Mouse (Mus musculus) hindbrain, embryonic 11.5 days (tissue): ENCODE data around the gene Hs6st3. TPM values are rescaled to one million over a fixed set of nuclear protein-coding genes. Genes with fewer than 3 reads are reported as not detected.
"Not testable (repeated sequence)": the region's sequence is repeated elsewhere in the genome, so short reads cannot be mapped to it uniquely, and the experiment has no call there.

Experiments used
- ATAC-seq: fragments of 200-750 bp; cut with Nextera tagmentation; 2 replicates; pipeline ENCODE4 v1.8.0; 2017; ENCODE audit warnings: mild to moderate bottlenecking, moderate TSS enrichment, moderate library complexity; ENCODE audit not compliant: low FRiP score
- DNase-seq: peaks from one replicate; pipeline ENCODE4 v3.0.0-alpha.2; 2015; ENCODE audit warnings: low spot score
- H3K27ac ChIP-seq: fragments of 300-500 bp; sonication (generic); 2 replicates; pipeline ENCODE4 v1.5.1; 2014; ENCODE audit warnings: mild to moderate bottlenecking, low read depth, low read length
- H3K27me3 ChIP-seq: fragments of 300-500 bp; sonication (generic); 2 replicates; pipeline ENCODE4 v1.6.1; 2014; ENCODE audit warnings: mild to moderate bottlenecking, low read length, moderate library complexity, mixed read lengths; ENCODE audit not compliant: control insufficient read depth, insufficient read depth
- H3K36me3 ChIP-seq: fragments of 300-500 bp; sonication (generic); 2 replicates; pipeline ENCODE4 v1.6.1; 2014; ENCODE audit warnings: mild to moderate bottlenecking, low read length, moderate library complexity, mixed read lengths; ENCODE audit not compliant: control insufficient read depth, insufficient read depth
- H3K4me1 ChIP-seq: fragments of 300-500 bp; sonication (generic); replicated peaks from 2 replicates; pipeline ENCODE4 v1.6.1; 2014; ENCODE audit warnings: low read length, mixed read lengths; ENCODE audit not compliant: control insufficient read depth, insufficient read depth
- H3K4me2 ChIP-seq: fragments of 300-500 bp; sonication (generic); replicated peaks from 2 replicates; pipeline ENCODE4 v1.6.1; 2014; ENCODE audit warnings: mild to moderate bottlenecking, low read depth, low read length
- H3K4me3 ChIP-seq: fragments of 300-500 bp; sonication (generic); 2 replicates; pipeline ENCODE4 v1.5.1; 2014; ENCODE audit warnings: low read depth, low read length
- H3K9ac ChIP-seq: fragments of 300-500 bp; sonication (generic); 2 replicates; pipeline ENCODE4 v1.6.1; 2014; ENCODE audit warnings: low read depth, low read length
- H3K9me3 ChIP-seq: fragments of 300-500 bp; sonication (generic); 2 replicates; pipeline ENCODE4 v1.6.1; 2016; ENCODE audit warnings: low read length; ENCODE audit not compliant: control insufficient read depth
- WGBS: fragments of 180-500 bp; shearing (Covaris S2); extraction: QIAGEN DNeasy Blood & Tissue Kit; methylation state at CpG from one replicate; pipeline ENCODE4 v1.1.7; 2014; 5-methylcytosine and 5-hydroxymethylcytosine counted together
- polyA plus RNA-seq: library from polyadenylated mRNA; unstranded; fragments of >200 nt; fragmentation: Nextera tagmentation; extraction: Ambion mirVana; gene quantifications from 2 replicates; pipeline ENCODE4 v1.2.1, GENCODE M21; 2014

Gene Hs6st3
- polyA plus RNA-seq, 1 experiment from 2014 or later, result 0.57 TPM

DNA sequence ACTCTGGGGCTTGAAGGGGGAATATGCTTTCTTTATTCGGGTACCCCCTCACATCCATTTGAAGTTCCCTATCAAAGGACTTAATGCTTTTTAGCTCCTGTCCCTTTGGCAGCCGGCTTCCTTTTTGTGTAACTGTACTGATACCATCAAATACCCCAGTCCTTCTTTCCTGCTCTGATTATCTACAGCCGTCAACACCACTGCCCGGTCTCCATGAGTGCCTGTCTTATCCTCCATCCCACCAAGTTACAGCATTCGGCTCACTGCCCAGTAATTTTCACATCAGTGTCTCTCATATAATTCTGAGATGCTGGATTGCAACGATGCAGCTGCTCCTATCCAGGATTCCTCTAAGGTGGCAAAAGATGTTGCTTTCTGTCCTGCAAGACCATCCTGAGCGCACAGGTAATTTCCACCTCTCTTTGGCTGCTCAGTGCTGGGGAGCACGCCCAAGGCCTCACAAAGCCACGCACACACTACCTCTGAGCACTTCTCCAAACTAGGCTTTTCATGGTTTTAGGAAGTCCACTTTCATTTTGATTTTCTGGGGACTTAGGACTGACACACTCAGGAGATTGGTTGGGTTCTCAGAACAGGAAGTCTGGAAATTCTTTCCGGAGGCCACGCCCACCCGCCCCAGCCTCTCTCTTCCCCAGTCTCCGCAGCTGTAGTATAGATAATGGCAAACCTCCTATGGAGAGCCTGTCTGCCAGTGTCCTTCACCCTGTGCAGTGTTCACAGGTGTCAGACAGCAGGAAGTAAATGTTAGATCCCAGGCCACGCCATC, 122.2 kb downstream of the Hs6st3 start:
- no peak for ATAC-seq
- Histone ChIP-seq H3K4me3 (no peak overlapping the region), H3K4me2 (no peak overlapping the region), H3K9me3 (no peaks in the 10 kb centered on the region), H3K27me3 (no peaks in the 10 kb centered on the region), H3K27ac (no peak overlapping the region), H3K4me1 (no peaks in the 10 kb centered on the region), H3K9ac (no peak overlapping the region), H3K36me3 (no peaks in the 10 kb centered on the region)
- DNase-seq, result no peak
- WGBS, result 75% methylated on average over 14 of the region's 14 CpGs

DNA sequence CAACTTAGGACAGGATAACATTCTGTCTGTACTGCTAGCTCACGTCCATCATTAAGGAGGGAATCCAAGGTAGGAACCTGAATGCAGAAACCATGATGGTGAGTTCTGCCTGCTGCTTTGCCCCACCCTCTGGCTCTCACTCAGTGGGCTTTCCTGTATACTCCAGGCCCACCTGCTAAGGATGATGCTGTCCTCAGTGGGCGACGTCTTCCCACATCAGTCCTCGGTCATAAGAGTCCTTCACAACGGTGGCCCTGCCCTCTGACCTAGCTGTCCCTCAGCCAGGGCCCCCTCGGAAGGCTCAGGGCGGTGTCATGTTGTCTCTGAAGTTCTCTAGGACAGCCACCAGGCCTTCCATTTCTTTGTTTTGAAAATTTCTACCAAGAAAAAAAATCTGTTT, 128.2 kb downstream of the Hs6st3 start:
- Histone ChIP-seq H3K4me1 (no peaks in the 10 kb centered on the region), H3K36me3 (no peaks in the 10 kb centered on the region), H3K4me2 (no peak overlapping the region), H3K9me3 (no peaks in the 10 kb centered on the region), H3K4me3 (no peak overlapping the region), H3K27me3 (no peaks in the 10 kb centered on the region), H3K27ac (no peak overlapping the region), H3K9ac (no peak overlapping the region)
- ATAC-seq (no peak), DNase-seq (no peak)
- 74% methylated on average over 7 of the region's 7 CpGs for WGBS

DNA sequence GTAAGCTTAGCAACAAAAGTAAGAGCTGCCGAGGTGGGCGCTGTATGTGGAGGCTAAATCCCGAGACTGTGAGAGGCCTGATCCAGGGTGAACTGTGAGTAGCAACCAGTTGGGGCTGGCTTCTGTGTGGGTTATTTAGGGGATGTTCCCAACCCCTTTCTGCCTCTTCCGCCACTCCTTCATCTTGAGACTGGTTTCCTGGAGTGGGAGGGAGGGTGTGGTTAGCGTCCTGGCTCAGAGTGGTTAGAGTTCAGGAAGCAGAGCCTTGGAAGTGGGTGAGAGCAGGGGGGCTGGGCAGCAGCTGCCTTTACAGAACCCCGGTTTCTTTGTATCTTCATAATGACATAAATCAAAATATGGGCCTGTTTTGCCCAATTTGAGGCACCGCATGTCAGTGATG, 134.9 kb downstream of the Hs6st3 start:
- Histone ChIP-seq H3K27ac (no peak overlapping the region), H3K4me1 (no peaks in the 10 kb centered on the region), H3K9ac (no peak overlapping the region), H3K9me3 (no peaks in the 10 kb centered on the region), H3K36me3 (no peaks in the 10 kb centered on the region), H3K4me3 (no peak overlapping the region), H3K4me2 (no peak overlapping the region), H3K27me3 (no peaks in the 10 kb centered on the region)
- DNase-seq, result no peak
- 83% methylated on average over 7 of the region's 7 CpGs for WGBS
- ATAC-seq, result no peak

DNA sequence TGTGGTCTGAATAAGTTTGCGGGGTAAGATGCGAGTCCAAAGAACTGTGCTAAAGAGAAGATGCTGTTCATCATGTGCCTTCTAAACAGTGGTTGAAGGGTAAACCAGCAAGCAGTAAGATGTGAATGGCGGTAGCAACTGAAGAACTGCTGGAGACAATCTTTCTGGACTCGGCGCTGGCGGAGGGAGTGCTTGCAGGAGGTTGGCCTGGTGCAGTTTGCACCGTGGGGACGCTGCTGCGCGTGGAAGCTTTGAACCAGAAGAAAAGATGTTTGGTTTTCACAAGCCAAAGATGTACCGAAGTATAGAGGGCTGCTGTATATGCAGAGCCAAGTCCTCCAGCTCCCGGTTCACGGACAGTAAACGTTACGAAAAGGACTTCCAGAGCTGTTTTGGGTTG, 140.0 kb downstream of the Hs6st3 start:
- not testable (repeated sequence) for H3K36me3 ChIP-seq, H3K27me3 ChIP-seq, H3K4me3 ChIP-seq, ATAC-seq, H3K4me1 ChIP-seq, H3K4me2 ChIP-seq, DNase-seq, H3K9me3 ChIP-seq, H3K9ac ChIP-seq, H3K27ac ChIP-seq
- WGBS, result 94% methylated on average over 10 of the region's 15 CpGs

DNA sequence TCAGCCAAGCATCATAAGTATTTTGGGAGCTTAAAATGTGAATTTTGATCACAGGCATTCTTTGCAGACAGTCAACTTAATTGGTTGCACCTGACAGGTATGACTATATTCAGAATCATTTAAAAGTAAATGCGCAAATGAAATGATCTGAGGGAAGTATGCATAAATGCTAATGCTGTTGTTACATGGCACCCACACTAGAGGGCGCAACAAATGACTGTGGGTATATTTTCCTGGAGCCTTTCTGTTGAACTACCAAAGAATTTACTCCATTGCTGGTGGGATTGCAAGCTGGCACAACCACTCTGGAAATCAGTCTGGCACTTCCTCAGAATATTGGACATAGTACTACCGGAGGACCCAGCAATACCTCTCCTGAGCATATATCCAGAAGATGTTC, 145.8 kb downstream of the Hs6st3 start:
- Histone ChIP-seq H3K4me2 (no peak overlapping the region), H3K4me3 (no peak overlapping the region), H3K4me1 (no peaks in the 10 kb centered on the region), H3K27ac (no peak overlapping the region), H3K27me3 (no peaks in the 10 kb centered on the region), H3K9ac (no peak overlapping the region), H3K36me3 (no peaks in the 10 kb centered on the region), H3K9me3 (no peaks in the 10 kb centered on the region)
- DNase-seq (no peak), ATAC-seq (no peak)
- WGBS, result 84% methylated on average over 3 of the region's 3 CpGs

DNA sequence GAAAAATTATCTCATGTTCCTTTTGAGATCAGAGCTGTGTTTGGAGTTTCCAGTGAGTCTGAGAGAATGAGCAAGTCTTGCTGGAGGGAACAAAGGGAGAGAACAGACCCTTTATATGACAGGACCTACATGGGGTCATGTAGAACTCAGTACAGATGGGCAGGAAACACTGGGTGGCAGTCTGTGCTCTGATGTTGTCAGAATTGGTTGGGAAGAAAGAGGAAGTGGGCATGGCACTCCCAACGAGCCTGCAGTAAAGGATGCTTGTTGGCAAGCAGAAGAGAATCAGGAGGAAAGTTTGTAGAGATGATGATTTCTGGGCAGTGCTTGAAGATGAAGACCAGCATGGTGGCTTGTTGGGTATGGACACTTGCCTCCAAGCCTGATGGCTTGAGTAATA, 151.5 kb downstream of the Hs6st3 start:
- Histone ChIP-seq H3K4me1 (no peaks in the 10 kb centered on the region), H3K27me3 (no peaks in the 10 kb centered on the region), H3K27ac (no peak overlapping the region), H3K9me3 (no peaks in the 10 kb centered on the region), H3K4me2 (no peak overlapping the region), H3K4me3 (no peak overlapping the region), H3K9ac (no peak overlapping the region), H3K36me3 (no peaks in the 10 kb centered on the region)
- WGBS, result 64% methylated on average over 1 of the region's 1 CpGs
- DNase-seq (no peak), ATAC-seq (no peak)

DNA sequence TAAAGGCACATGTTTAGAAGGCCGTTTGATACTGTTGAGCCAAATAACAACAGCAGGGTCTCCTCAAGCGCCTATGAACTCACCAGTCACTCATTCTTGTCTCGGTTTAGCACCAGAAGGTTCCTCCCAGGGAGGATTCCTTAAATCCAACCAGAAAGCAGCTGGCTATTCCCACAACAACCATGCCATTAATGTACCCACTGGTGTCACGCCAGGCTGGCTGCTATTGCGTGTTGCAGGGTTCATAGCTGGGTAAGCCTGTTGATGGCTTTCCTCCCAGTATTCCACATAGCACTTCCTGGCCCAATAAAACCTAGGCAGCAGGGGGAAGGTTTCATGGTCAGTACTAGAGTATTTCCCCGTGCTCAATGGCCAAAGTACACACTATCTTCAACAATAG, 155.9 kb downstream of the Hs6st3 start:
- Histone ChIP-seq H3K4me3 (no peak overlapping the region), H3K36me3 (no peaks in the 10 kb centered on the region), H3K4me1 (no peaks in the 10 kb centered on the region), H3K9me3 (no peaks in the 10 kb centered on the region), H3K4me2 (no peak overlapping the region), H3K9ac (no peak overlapping the region), H3K27me3 (no peaks in the 10 kb centered on the region), H3K27ac (no peak overlapping the region)
- DNase-seq (no peak), ATAC-seq (no peak)
- WGBS, result 85% methylated on average over 6 of the region's 6 CpGs

DNA sequence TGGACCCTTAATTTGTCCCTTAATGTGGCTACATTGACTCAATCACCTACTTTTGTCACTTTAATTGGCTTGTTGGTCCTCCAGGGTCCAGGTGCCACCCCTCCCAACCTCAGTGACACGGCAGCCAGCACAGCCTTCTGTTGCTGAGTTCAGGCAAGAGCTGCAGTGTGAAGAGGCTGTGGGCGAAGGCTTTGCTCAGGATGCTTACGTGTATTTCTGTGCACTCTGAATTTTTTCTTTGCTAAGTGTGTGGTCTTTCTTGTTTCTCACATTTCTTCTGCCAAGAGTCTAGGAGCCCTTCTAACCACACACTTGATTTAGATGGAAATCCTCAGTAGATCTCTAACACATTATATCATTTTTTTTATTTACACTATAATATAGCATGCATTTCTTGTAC, 168.3 kb downstream of the Hs6st3 start:
- Histone ChIP-seq H3K4me3 (no peak overlapping the region), H3K36me3 (no peaks in the 10 kb centered on the region), H3K9me3 (no peaks in the 10 kb centered on the region), H3K4me1 (no peaks in the 10 kb centered on the region), H3K9ac (no peak overlapping the region), H3K27ac (no peak overlapping the region), H3K4me2 (no peak overlapping the region), H3K27me3 (no peaks in the 10 kb centered on the region)
- DNase-seq, result no peak
- 80% methylated on average over 3 of the region's 3 CpGs for WGBS
- no peak for ATAC-seq

DNA sequence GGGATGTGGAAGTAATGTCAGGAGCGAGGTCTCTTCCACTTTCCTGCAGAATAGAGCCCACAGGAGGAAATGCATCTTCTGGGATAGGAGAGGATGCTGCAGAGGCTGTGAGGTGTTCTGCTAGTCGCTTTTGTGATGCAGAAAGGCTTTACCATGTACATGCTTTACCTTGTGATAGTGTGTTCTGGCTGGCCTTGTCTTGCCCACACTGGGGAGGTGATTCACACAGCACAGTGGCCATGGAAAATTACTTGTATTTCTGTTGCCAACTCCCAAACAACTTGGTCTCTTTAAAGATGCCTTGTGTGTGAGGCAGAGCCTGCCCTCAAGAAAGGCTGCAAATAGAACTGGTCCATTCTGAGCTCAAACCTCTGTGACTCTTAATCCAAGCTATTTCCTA, 180.2 kb downstream of the Hs6st3 start:
- H3K27ac ChIP-seq, result no peak overlapping the region
- H3K36me3 ChIP-seq, result no peaks in the 10 kb centered on the region
- H3K27me3 ChIP-seq, result no peaks in the 10 kb centered on the region
- 91% methylated on average over 2 of the region's 2 CpGs for WGBS
- H3K4me1 ChIP-seq, result no peaks in the 10 kb centered on the region
- no peak overlapping the region for H3K9ac ChIP-seq
- H3K9me3 ChIP-seq, result no peaks in the 10 kb centered on the region
- no peak for ATAC-seq
- H3K4me3 ChIP-seq, result no peak overlapping the region
- DNase-seq, result no peak
- no peak overlapping the region for H3K4me2 ChIP-seq
